Mouse (Mus musculus): ENCODE measurements around the gene Tppp3.

GRCm38 (mm10) chr8:105473816-105474606 lies 2.7 kb upstream of the Tppp3 start:
- TF ChIP-seq CTCF (IDR thresholded peaks at IDR 0.05; ENCODE audit: low read depth, low read length) (no peak), POLR2A (IDR thresholded peaks at IDR 0.05; ENCODE audit: extremely low read depth, insufficient read depth, low read length) (no peak)

Measured in liver, adult 2 months (tissue).